In genomic region chr1:120732003-120732402, GRCm38 (mm10) we compare ENCODE assay signal across 12 mouse cellular contexts.
"Had no signal": no experiment of that assay in that cellular context is flagged by ENCODE, and none has a peak within 500 bp of the region (broad histone marks: within the 10 kb centered on the region; RNA-seq: fewer than 3 reads in every experiment).

No protein-coding gene starts in this region.

- DNase-seq: retina, postnatal 1 day; right cerebral cortex, adult 18-20 months; right cerebral cortex, postnatal 14 days; right cerebral cortex, postnatal 25 days; right cerebral cortex, postnatal 4 days; spleen, adult 18-20 months; thymus, adult 18-20 months; thymus, adult 2 months; thymus, postnatal 14 days; thymus, postnatal 25 days; thymus, postnatal 36 days; thymus, postnatal 4 days had no signal
